ENCODE assay signal across 11 mouse cellular contexts in genomic region chr10:108385480-108385955, GRCm38 (mm10). TPM values are rescaled to one million over a fixed set of nuclear protein-coding genes. Genes with fewer than 3 reads are reported as not detected.
DNase-seq lines count a peak whose midpoint lies in the region; ATAC-seq and TF ChIP-seq lines count a peak whose summit lies in the region.
"Had no signal": no experiment of that assay in that cellular context is flagged by ENCODE, and none has a peak within 500 bp of the region (broad histone marks: within the 10 kb centered on the region; RNA-seq: fewer than 3 reads in every experiment).

No protein-coding gene starts in this region.

- H3K27me3 ChIP-seq in intestine, embryonic 15.5 days (replicated peaks): no peaks in the 10 kb centered on the region
- H3K27me3 ChIP-seq in intestine, embryonic 16.5 days (replicated peaks; ENCODE audit: control insufficient read depth, insufficient read depth, low read length): no peaks in the 10 kb centered on the region
- H3K27me3 ChIP-seq in neural tube, embryonic 14.5 days (ENCODE audit: control insufficient read depth, insufficient read depth, low read length): no peaks in the 10 kb centered on the region
- H3K27me3 ChIP-seq in embryonic facial prominence, embryonic 11.5 days (ENCODE audit: control insufficient read depth, insufficient read depth, low read length): no peaks in the 10 kb centered on the region
- H3K27me3 ChIP-seq in midbrain, postnatal 0 days (ENCODE audit: insufficient read depth, low read length): no peaks in the 10 kb centered on the region

- no peak overlapping the region for H3K9ac ChIP-seq in intestine, embryonic 15.5 days
- no peak overlapping the region for H3K9ac ChIP-seq in intestine, embryonic 16.5 days (ENCODE audit: low read depth, low read length)
- H3K9ac ChIP-seq in neural tube, embryonic 14.5 days (replicated peaks; ENCODE audit: low read depth, low read length): no peak overlapping the region
- no peak overlapping the region for H3K9ac ChIP-seq in embryonic facial prominence, embryonic 11.5 days (replicated peaks; ENCODE audit: low read length)
- no peak overlapping the region for H3K9ac ChIP-seq in midbrain, postnatal 0 days (replicated peaks; ENCODE audit: low read length, poor library complexity, severe bottlenecking)

- TF ChIP-seq CTCF in midbrain, postnatal 0 days (IDR thresholded peaks at IDR 0.05): no peak

- no peaks in the 10 kb centered on the region for H3K9me3 ChIP-seq in intestine, embryonic 15.5 days
- H3K9me3 ChIP-seq in intestine, embryonic 16.5 days (ENCODE audit: control insufficient read depth, low read length): no peaks in the 10 kb centered on the region
- no peaks in the 10 kb centered on the region for H3K9me3 ChIP-seq in neural tube, embryonic 14.5 days (ENCODE audit: control insufficient read depth, low read length)
- no peaks in the 10 kb centered on the region for H3K9me3 ChIP-seq in embryonic facial prominence, embryonic 11.5 days (replicated peaks; ENCODE audit: control insufficient read depth, low read length)
- no peaks in the 10 kb centered on the region for H3K9me3 ChIP-seq in midbrain, postnatal 0 days (ENCODE audit: low read length)

- H3K4me3 ChIP-seq in intestine, embryonic 15.5 days (replicated peaks): no peak overlapping the region
- H3K4me3 ChIP-seq in intestine, embryonic 16.5 days (ENCODE audit: low read length): no peak overlapping the region
- H3K4me3 ChIP-seq in neural tube, embryonic 14.5 days (ENCODE audit: low read depth, low read length): no peak overlapping the region
- H3K4me3 ChIP-seq in embryonic facial prominence, embryonic 11.5 days (ENCODE audit: low read depth, low read length): no peak overlapping the region
- no peak overlapping the region for H3K4me3 ChIP-seq in midbrain, postnatal 0 days (ENCODE audit: low read depth, low read length)

- ATAC-seq in intestine, embryonic 15.5 days: 0 out of 2 replicates have a peak, but pooled peaks have one; percentile 29
- ATAC-seq in intestine, embryonic 16.5 days: no peak; the same call in 1 of the 2 replicates
- ATAC-seq in neural tube, embryonic 14.5 days (ENCODE audit: low read depth): peak; percentile 21; the same call in 1 of the 2 replicates
- peak; percentile 71; the same call in 1 of the 2 replicates for ATAC-seq in embryonic facial prominence, embryonic 11.5 days (replicated peaks; ENCODE audit: insufficient number of reproducible peaks, low FRiP score, low TSS enrichment, low read depth)
- ATAC-seq in midbrain, postnatal 0 days (ENCODE audit: low FRiP score): no peak

- no peaks in the 10 kb centered on the region for H3K36me3 ChIP-seq in intestine, embryonic 15.5 days
- no peaks in the 10 kb centered on the region for H3K36me3 ChIP-seq in intestine, embryonic 16.5 days (ENCODE audit: control insufficient read depth, insufficient read depth, low read length)
- H3K36me3 ChIP-seq in neural tube, embryonic 14.5 days (ENCODE audit: control insufficient read depth, insufficient read depth, low read length): no peaks in the 10 kb centered on the region
- H3K36me3 ChIP-seq in embryonic facial prominence, embryonic 11.5 days (replicated peaks; ENCODE audit: control insufficient read depth, insufficient read depth, low read depth, low read length): no peaks in the 10 kb centered on the region
- H3K36me3 ChIP-seq in midbrain, postnatal 0 days (ENCODE audit: insufficient read depth, low read length): no peaks in the 10 kb centered on the region

- 45% methylated on average over 5 of the region's 5 CpGs for WGBS in intestine, embryonic 15.5 days
- 37% methylated on average over 5 of the region's 5 CpGs for WGBS in intestine, embryonic 16.5 days
- 48% methylated on average over 5 of the region's 5 CpGs for WGBS in neural tube, embryonic 14.5 days
- WGBS in embryonic facial prominence, embryonic 11.5 days: 18% methylated on average over 5 of the region's 5 CpGs
- WGBS in midbrain, postnatal 0 days: 44% methylated on average over 5 of the region's 5 CpGs

- H3K27ac ChIP-seq in intestine, embryonic 15.5 days: no peak overlapping the region
- no peak overlapping the region for H3K27ac ChIP-seq in intestine, embryonic 16.5 days (ENCODE audit: low read length)
- no peak overlapping the region for H3K27ac ChIP-seq in neural tube, embryonic 14.5 days (ENCODE audit: low read depth, low read length)
- peak overlapping the region; percentile 35; the same call in 1 of the 2 replicates for H3K27ac ChIP-seq in embryonic facial prominence, embryonic 11.5 days (replicated peaks; ENCODE audit: low read depth, low read length)
- no peak overlapping the region for H3K27ac ChIP-seq in midbrain, postnatal 0 days (ENCODE audit: low read depth, low read length)

- H3K4me1 ChIP-seq in intestine, embryonic 15.5 days (replicated peaks): peaks cover 3% of the 10 kb centered on the region; the same call in 1 of the 2 replicates
- H3K4me1 ChIP-seq in intestine, embryonic 16.5 days (ENCODE audit: control insufficient read depth, insufficient read depth, low read length): peaks cover 8% of the 10 kb centered on the region
- H3K4me1 ChIP-seq in neural tube, embryonic 14.5 days (ENCODE audit: control insufficient read depth, insufficient read depth, low read length): no peaks in the 10 kb centered on the region
- no peaks in the 10 kb centered on the region for H3K4me1 ChIP-seq in embryonic facial prominence, embryonic 11.5 days (ENCODE audit: control insufficient read depth, insufficient read depth, low read length)
- H3K4me1 ChIP-seq in midbrain, postnatal 0 days (ENCODE audit: insufficient read depth, low read length): no peaks in the 10 kb centered on the region

- no peak overlapping the region for H3K4me2 ChIP-seq in intestine, embryonic 15.5 days (replicated peaks)
- H3K4me2 ChIP-seq in intestine, embryonic 16.5 days (ENCODE audit: low read depth, low read length): no peak overlapping the region
- no peak overlapping the region for H3K4me2 ChIP-seq in neural tube, embryonic 14.5 days (ENCODE audit: low read depth, low read length)
- no peak overlapping the region for H3K4me2 ChIP-seq in embryonic facial prominence, embryonic 11.5 days (ENCODE audit: low read depth, low read length)
- H3K4me2 ChIP-seq in midbrain, postnatal 0 days (ENCODE audit: low read depth, low read length, poor library complexity, severe bottlenecking): no peak overlapping the region

- no peak for DNase-seq in neural tube, embryonic 10.5 days (ENCODE audit: extremely low spot score, low spot score)
- DNase-seq in embryonic facial prominence, embryonic 11.5 days (ENCODE audit: low spot score): peak; percentile 69
- DNase-seq in midbrain, postnatal 0 days (ENCODE audit: low spot score): peak; percentile 5
- DNase-seq in ovary, postnatal 36 days (ENCODE audit: low spot score): no peak
- DNase-seq: left cerebral cortex, postnatal 4 days; lung, postnatal 14 days; thymus, adult 2 months had no signal

RNA-seq across cellular contexts. Expression of gene Pawr, which starts 53.6 kb away (rescaled TPM):
- 10.0 and 11.8 TPM in 2 replicates for polyA plus RNA-seq in intestine, embryonic 15.5 days (2015; fragmentation: Nextera tagmentation; extraction: Ambion mirVana)
- polyA plus RNA-seq in intestine, embryonic 16.5 days (2015; fragmentation: Nextera tagmentation; extraction: Ambion mirVana): 4.5 and 7.6 TPM in 2 replicates
- 3.8 and 4.1 TPM in 2 replicates for polyA plus RNA-seq in neural tube, embryonic 14.5 days (2014; fragmentation: Nextera tagmentation; extraction: Ambion mirVana)
- polyA plus RNA-seq in embryonic facial prominence, embryonic 11.5 days (2014; fragmentation: Nextera tagmentation; extraction: Ambion mirVana): 11.6 TPM in 2 replicates
- 5.1 and 8.4 TPM in 2 replicates for total RNA-seq in midbrain, postnatal 0 days (2014; rRNA removed)
- 1.9 and 2.3 TPM in 2 replicates for polyA plus RNA-seq in midbrain, postnatal 0 days (2015; fragmentation: Nextera tagmentation; extraction: Ambion mirVana)
- total RNA-seq: common myeloid progenitor, adult 5-6 weeks had no signal

Comparison
In these comparisons a context has a peak if more than half of its experiments do, and no peak if none do; other contexts are left out.
1. ATAC-seq: peak in intestine, embryonic 15.5 days (single experiment), neural tube, embryonic 14.5 days (single experiment) and embryonic facial prominence, embryonic 11.5 days (single experiment); none in intestine, embryonic 16.5 days (single experiment) and midbrain, postnatal 0 days (single experiment).
2. DNase-seq: peak in embryonic facial prominence, embryonic 11.5 days (single experiment) and midbrain, postnatal 0 days (single experiment); none in neural tube, embryonic 10.5 days (single experiment) and ovary, postnatal 36 days (single experiment).